Mouse (Mus musculus) CD8-positive naive resting alpha-beta T cell, adult 57 days (primary cell): Measurements from ENCODE around the gene Adam12. TPM values are rescaled to one million over a fixed set of nuclear protein-coding genes. Genes with fewer than 3 reads are reported as not detected.

Experiments used
- total RNA-seq: library from RNA; stranded (reverse); gene quantifications from one replicate; pipeline ENCODE4 v1.2.4, GENCODE M21; 2023

Gene Adam12
- total RNA-seq: 1.2 TPM

DNA sequence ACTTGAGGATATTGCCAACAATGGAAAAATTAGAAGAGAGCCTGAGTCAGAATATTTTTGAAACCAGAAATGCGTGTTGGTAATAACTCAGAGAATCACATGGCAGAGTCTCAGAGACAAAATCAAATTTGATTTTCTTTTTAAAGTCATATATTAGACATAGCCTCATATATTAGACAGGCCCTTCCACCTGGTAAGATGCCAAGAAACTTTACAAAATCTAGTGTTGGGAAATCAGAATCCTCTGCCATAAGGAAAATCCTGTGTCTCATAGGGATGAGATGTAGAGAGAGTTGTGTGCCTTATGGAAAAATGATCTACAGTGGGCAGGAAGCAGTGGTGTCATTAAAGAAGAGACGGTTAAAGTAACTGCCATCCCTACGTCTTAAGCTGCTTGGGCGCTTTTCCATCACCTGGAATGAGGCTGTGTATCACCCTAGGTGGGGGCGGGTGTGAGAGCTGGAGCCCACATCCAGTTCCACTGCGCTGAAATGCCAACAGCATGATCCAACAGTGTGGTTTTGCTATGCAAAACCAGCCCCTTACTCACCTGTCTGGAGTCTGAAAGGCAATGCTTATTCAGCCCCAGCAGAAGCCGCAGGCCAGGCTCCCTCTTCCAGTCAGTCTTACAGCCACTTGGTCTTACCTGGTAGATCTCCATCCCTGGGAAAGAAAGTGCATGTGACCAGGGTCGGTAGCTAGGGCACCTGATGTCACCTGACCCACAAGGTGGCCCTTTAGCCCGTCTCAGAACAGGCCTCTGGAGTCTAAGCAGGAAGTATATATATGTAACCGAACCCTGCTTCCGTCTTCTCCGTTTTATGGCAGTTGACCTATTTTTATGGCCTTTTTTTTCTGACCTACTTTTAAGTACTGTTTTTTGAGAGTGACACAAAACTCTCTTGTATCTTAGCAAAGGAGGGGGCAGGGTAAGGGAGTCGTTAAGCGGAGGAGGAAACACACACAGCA is at the start of gene Adam12:
Gene Adam12 (minus strand): TSS at position 769 of the 969 bp plus-strand sequence.

Other genes starting within 250 kb of the Adam12 start
- gene D7Ertd443e, start 153.5 kb upstream of the Adam12 start, total RNA-seq: not detected